Mouse (Mus musculus) gastrocnemius, adult 18-20 months (tissue): ENCODE data around the gene Kat6b. TPM values are rescaled to one million over a fixed set of nuclear protein-coding genes. Genes with fewer than 3 reads are reported as not detected.
A peak's percentile ranks its signal among the peaks of the same experiment; 100 is the strongest.

Experiments
- DNase-seq: peaks from one replicate; pipeline ENCODE4 v3.0.0; 2021; ENCODE audit warnings: low spot score
- total RNA-seq, 2 experiments: library from RNA; stranded (reverse); gene quantifications; 2 replicates each; pipeline ENCODE4 v1.2.3; 2021

The Kat6b gene
- total RNA-seq, 2 experiments from 2014 or later: 20.4 to 22.4 TPM

DNA sequence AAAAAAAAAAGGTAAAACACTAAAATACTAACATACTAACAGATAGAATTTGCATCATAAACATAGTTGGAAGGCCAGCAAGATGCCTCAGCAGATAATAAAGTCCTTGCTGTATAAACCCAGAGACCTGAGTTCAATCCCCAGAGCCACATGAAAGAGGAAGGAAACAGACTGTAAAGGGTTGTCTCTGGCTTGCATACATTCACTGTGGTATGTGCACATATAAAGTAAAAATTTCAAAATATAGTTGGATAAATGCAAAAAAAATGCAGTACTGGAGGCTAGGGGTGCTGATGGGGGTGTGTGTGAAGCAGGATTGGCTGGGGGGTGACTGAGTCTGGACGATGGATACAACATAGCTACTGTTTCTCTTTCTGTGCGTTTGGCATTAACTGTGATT, 224.2 kb downstream of the Kat6b start:
- no peak for DNase-seq

DNA sequence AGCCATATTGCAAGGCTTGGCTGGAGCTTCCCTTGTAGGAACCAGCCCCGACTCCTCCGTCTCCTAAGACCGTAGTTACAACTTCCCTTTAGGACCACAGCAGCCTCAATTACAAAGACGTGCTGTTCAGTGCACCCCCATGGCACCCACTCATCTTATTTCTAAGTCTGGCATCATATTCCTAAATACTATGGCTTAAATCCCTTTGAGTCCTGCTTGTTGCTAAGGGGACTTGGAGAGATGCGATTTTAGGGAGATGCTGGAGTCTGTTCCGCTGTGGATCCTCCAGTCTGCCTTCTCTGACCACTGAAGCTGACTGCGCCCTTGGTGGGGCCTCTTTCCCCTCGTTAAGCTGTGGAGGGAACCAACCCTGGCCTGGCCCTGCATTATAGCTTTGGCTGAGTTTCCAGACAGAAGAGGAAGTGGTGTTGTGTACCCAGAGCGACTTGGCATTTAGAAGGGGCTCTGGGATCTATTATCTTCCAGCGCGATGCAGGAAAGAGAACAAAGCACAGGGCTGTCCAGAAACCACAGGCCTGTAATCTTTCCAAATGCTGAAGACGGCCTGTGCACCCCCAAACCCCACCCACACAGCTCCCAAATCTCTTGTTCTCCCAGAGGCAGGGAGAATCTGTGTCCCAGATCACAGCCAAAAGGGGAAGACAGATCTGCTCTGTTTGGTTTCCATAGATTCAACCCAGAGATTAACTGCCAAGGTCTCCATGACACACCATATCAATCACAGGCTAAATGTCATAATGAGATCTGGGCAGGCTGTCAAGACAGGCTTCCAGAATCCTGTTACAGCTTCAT, 225.7 kb downstream of the Kat6b start:
- peak; percentile 60 for DNase-seq

DNA sequence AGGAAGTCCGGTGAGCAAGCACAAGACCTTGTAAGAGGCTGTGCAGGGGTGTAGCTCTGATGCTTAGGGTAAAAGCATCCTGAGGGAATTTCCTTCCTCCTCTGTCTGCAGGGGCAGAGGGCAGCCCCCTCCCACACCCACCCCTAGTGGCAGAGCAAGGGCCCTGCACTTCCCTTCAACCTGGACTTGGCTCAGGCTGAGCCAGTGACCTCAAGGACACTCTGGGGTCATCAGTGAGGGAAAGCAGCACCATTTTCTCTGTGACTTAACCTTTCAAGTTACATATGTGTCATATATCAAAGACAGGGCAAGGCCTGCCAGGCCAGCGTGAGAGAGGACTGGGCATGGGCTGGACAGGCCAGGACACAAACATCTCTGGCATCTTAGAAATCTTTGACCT, 228.3 kb downstream of the Kat6b start:
- no peak for DNase-seq

DNA sequence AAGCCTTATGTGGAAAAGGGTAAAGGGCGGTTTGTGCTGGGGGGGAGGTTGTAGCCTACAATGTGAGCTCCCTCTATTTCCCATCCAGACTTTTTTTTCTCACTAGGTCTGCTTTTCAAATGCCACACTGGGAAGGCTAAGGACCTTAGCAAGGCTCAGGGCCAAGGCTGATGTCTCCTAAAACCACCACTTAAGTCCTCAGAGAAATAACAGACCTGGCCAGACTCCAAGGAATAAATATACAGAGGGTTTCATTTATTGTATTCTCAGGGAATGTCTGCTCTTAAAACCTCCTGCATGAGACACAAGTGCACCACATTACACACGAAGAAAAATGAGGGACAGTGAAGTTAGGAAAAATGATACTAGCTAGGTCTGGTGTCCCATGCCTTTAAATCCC, 230.0 kb downstream of the Kat6b start:
- DNase-seq: no peak

DNA sequence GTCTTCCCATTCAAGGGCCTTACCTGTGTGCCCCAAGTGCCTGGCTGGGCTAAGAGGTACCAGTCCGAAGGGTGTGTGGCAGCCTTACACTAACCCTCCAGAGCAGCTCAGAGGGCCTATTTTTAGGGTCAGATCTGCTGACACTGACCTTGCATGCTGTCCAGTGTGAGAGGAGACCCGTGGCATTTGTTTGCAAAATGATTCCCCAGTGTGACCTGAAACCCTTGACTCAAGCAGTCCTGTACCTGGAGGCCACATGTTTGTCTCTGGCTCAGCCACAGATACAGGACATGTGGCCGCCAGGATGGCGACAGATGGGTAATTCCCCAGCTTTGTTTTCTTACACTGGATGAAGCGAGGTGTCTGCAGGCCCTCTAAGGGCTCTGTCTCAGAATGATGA, 233.3 kb downstream of the Kat6b start, which contains the start of gene Dupd1:
Dupd1 (minus strand) TSS at position 91 of the 400 bp plus-strand sequence.
- DNase-seq: peak; percentile 75

DNA sequence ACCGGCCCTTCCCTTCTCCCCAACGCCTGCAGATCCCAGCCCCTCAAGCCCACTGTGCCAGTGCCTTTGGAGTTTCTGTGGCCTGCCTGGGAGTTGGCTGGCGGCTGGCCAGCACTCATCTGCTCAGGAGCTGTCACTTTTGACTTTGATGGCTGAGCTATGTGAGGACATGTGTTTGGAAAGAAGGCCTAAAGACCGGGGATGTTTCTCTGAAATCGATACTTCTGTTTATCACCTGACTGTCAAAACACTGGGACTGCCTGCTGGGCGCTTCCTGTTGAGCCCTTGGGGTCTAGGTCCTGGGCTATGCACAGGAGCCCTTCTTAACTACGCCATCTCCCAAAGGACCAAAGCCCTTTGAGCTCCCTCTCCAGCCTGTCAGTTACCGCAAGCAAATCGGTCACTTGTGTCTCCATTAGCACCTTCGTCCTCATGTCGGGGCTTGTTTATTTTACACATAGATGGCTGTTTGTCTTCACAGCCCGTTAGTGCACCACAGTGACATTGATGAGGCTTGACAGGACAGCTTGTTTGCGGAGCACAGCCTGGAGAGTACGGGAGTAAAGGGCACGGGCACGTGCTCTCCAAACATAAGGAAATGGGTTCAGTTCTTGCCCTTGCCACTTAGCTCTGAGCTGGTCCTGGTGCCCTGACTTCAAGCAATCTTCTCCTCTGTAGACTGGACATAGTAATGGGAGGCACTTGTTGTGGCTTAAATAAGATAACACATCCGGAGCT, 238.6 kb downstream of the Kat6b start:
- no peak for DNase-seq

DNA sequence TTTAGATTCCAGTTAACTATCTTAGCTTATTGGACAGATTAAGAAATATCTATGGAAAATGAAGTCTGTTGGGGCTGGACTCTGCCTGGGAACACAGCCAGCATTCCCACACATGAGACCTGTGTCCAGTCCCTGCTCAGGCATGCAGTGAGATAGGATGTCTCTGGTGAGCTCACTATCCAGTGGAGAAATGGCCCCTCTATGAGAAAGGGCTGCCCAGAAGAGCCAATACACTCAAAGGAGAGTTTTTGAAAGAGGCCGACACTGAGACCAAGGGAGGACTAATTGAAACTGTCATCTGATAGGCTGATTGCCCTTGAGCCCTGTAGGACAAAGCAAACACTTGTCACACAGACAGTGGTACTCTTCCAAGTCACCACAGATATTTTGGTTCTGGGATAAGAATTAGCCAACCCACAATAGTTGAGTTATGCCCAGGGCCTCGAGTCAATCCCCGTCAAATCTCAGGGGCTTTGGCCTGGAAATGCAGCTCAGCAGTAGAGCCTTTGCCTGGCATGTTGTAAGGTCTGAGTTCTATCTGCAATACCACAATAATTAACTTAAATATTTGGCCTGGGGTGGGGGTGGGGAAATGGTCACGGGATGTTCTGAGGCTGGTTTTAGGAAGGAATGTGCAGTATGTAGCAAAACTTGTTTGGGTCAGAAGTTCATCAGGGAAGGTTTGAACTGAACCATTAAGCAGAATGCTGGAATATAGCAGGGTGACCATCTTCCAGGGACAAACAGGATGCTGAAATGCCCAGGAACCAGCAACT, 239.4 kb downstream of the Kat6b start:
- no peak for DNase-seq

Other genes with a start within 250 kb of the Kat6b start
- gene Dupd1, start 233.1 kb downstream of the Kat6b start, total RNA-seq: 10 to 100 TPM; 33.4 to 36.0 TPM